Mouse (Mus musculus): Measurements from ENCODE around the gene Lrba. TPM values are rescaled to one million over a fixed set of nuclear protein-coding genes. Genes with fewer than 3 reads are reported as not detected.

Lrba gene
- polyA plus RNA-seq, 1 experiment from 2014 or later: 2.4 TPM

- no peak overlapping the region for H3K4me2 ChIP-seq
- no peak for ATAC-seq (ENCODE audit: insufficient read depth)
Measured at GRCm38 (mm10) chr3:86761095-86762035, 536.9 kb downstream of the Lrba start.

GRCm38 (mm10) chr3:86762036-86762415 is 537.5 kb downstream of the Lrba start:
- 83% methylated on average over 6 of the region's 6 CpGs for WGBS (ENCODE audit: insufficient replicate concordance)
- H3K36me3 ChIP-seq (replicated peaks): no peaks in the 10 kb centered on the region
- no peaks in the 10 kb centered on the region for H3K9me3 ChIP-seq (replicated peaks)
- no peaks in the 10 kb centered on the region for H3K27me3 ChIP-seq
- no peak for ATAC-seq (ENCODE audit: insufficient read depth)
- H3K4me2 ChIP-seq: no peak overlapping the region
- H3K4me3 ChIP-seq (replicated peaks): no peak overlapping the region
- no peaks in the 10 kb centered on the region for H3K4me1 ChIP-seq (replicated peaks)
- no peak overlapping the region for H3K9ac ChIP-seq
- no peak overlapping the region for H3K27ac ChIP-seq (replicated peaks)

More at GRCm38 (mm10) chr3:86761095-86762035, 536.9 kb downstream of the Lrba start:
- H3K4me3 ChIP-seq (replicated peaks): no peak overlapping the region
- H3K9ac ChIP-seq: no peak overlapping the region
- H3K9me3 ChIP-seq (replicated peaks): no peaks in the 10 kb centered on the region
- H3K27ac ChIP-seq (replicated peaks): no peak overlapping the region
- H3K27me3 ChIP-seq: no peaks in the 10 kb centered on the region
- no peaks in the 10 kb centered on the region for H3K4me1 ChIP-seq (replicated peaks)
- H3K36me3 ChIP-seq (replicated peaks): no peaks in the 10 kb centered on the region
- WGBS (ENCODE audit: insufficient replicate concordance): 61% methylated on average over 9 of the region's 9 CpGs

- Histone ChIP-seq H3K36me3 (replicated peaks) (no peaks in the 10 kb centered on the region), H3K9ac (no peak overlapping the region), H3K4me1 (replicated peaks) (no peaks in the 10 kb centered on the region), H3K4me3 (replicated peaks) (no peak overlapping the region), H3K27me3 (no peaks in the 10 kb centered on the region), H3K4me2 (no peak overlapping the region), H3K9me3 (replicated peaks) (no peaks in the 10 kb centered on the region), H3K27ac (replicated peaks) (no peak overlapping the region)
- no peak for ATAC-seq (ENCODE audit: insufficient read depth)
- WGBS (ENCODE audit: insufficient replicate concordance): 67% methylated on average over 4 of the region's 4 CpGs
Measured at GRCm38 (mm10) chr3:86762456-86762855, 538.0 kb downstream of the Lrba start.

- 49% methylated on average over 8 of the region's 8 CpGs for WGBS (ENCODE audit: insufficient replicate concordance)
- no peak for ATAC-seq (ENCODE audit: insufficient read depth)
Measured at GRCm38 (mm10) chr3:86768553-86768952, 544.1 kb downstream of the Lrba start.

GRCm38 (mm10) chr3:86768969-86769368 is 544.5 kb downstream of the Lrba start:
- Histone ChIP-seq H3K27ac (replicated peaks) (no peak overlapping the region), H3K9ac (no peak overlapping the region), H3K36me3 (replicated peaks) (no peaks in the 10 kb centered on the region), H3K4me1 (replicated peaks) (no peaks in the 10 kb centered on the region), H3K27me3 (no peaks in the 10 kb centered on the region), H3K4me3 (replicated peaks) (no peak overlapping the region), H3K9me3 (replicated peaks) (no peaks in the 10 kb centered on the region), H3K4me2 (no peak overlapping the region)
- ATAC-seq (ENCODE audit: insufficient read depth): no peak
- 63% methylated on average over 6 of the region's 6 CpGs for WGBS (ENCODE audit: insufficient replicate concordance)

More at GRCm38 (mm10) chr3:86768553-86768952, 544.1 kb downstream of the Lrba start:
- Histone ChIP-seq H3K27me3 (no peaks in the 10 kb centered on the region), H3K36me3 (replicated peaks) (no peaks in the 10 kb centered on the region), H3K4me3 (replicated peaks) (no peak overlapping the region), H3K27ac (replicated peaks) (no peak overlapping the region), H3K9me3 (replicated peaks) (no peaks in the 10 kb centered on the region), H3K4me1 (replicated peaks) (no peaks in the 10 kb centered on the region), H3K4me2 (no peak overlapping the region), H3K9ac (no peak overlapping the region)

- Histone ChIP-seq H3K4me2 (peak overlapping the region; percentile 10; the same call in 1 of the 2 replicates), H3K4me1 (replicated peaks) (no peaks in the 10 kb centered on the region), H3K9me3 (replicated peaks) (no peaks in the 10 kb centered on the region), H3K36me3 (replicated peaks) (0 out of 2 replicates have a peak, but pooled peaks cover 4% of the 10 kb centered on the region), H3K9ac (no peak overlapping the region), H3K27me3 (no peaks in the 10 kb centered on the region), H3K27ac (replicated peaks) (no peak overlapping the region), H3K4me3 (replicated peaks) (no peak overlapping the region)
- WGBS (ENCODE audit: insufficient replicate concordance): 36% methylated on average over 14 of the region's 14 CpGs
- no peak for ATAC-seq (ENCODE audit: insufficient read depth)
Measured at GRCm38 (mm10) chr3:86774566-86775443, 550.3 kb downstream of the Lrba start.

- no peak overlapping the region for H3K9ac ChIP-seq
Measured at GRCm38 (mm10) chr3:86775444-86775828, 551.0 kb downstream of the Lrba start.

GRCm38 (mm10) chr3:86779704-86780103 is 555.2 kb downstream of the Lrba start:
- no peak overlapping the region for H3K9ac ChIP-seq
- no peak for ATAC-seq (ENCODE audit: insufficient read depth)
- H3K4me3 ChIP-seq (replicated peaks): no peak overlapping the region
- peaks cover 4% of the 10 kb centered on the region; the same call in 1 of the 2 replicates for H3K36me3 ChIP-seq (replicated peaks)
- H3K27ac ChIP-seq (replicated peaks): no peak overlapping the region
- H3K9me3 ChIP-seq (replicated peaks): no peaks in the 10 kb centered on the region
- 65% methylated on average over 4 of the region's 4 CpGs for WGBS (ENCODE audit: insufficient replicate concordance)
- H3K4me1 ChIP-seq (replicated peaks): no peaks in the 10 kb centered on the region
- no peak overlapping the region for H3K4me2 ChIP-seq
- no peaks in the 10 kb centered on the region for H3K27me3 ChIP-seq

More at GRCm38 (mm10) chr3:86775444-86775828, 551.0 kb downstream of the Lrba start:
- Histone ChIP-seq H3K9me3 (replicated peaks) (no peaks in the 10 kb centered on the region), H3K4me1 (replicated peaks) (no peaks in the 10 kb centered on the region), H3K36me3 (replicated peaks) (0 out of 2 replicates have a peak, but pooled peaks cover 4% of the 10 kb centered on the region), H3K27ac (replicated peaks) (no peak overlapping the region), H3K4me3 (replicated peaks) (no peak overlapping the region), H3K4me2 (no peak overlapping the region), H3K27me3 (no peaks in the 10 kb centered on the region)
- WGBS (ENCODE audit: insufficient replicate concordance): 63% methylated on average over 6 of the region's 6 CpGs
- no peak for ATAC-seq (ENCODE audit: insufficient read depth)

GRCm38 (mm10) chr3:86784051-86784450 is 559.6 kb downstream of the Lrba start:
- no peak overlapping the region for H3K9ac ChIP-seq
- H3K4me3 ChIP-seq (replicated peaks): no peak overlapping the region
- H3K36me3 ChIP-seq (replicated peaks): peaks cover 14% of the 10 kb centered on the region
- H3K4me2 ChIP-seq: no peak overlapping the region
- H3K9me3 ChIP-seq (replicated peaks): no peaks in the 10 kb centered on the region
- H3K27ac ChIP-seq (replicated peaks): no peak overlapping the region
- ATAC-seq (ENCODE audit: insufficient read depth): no peak
- 88% methylated on average over 3 of the region's 3 CpGs for WGBS (ENCODE audit: insufficient replicate concordance)
- no peaks in the 10 kb centered on the region for H3K4me1 ChIP-seq (replicated peaks)
- H3K27me3 ChIP-seq: no peaks in the 10 kb centered on the region

GRCm38 (mm10) chr3:86784930-86785329 is 560.5 kb downstream of the Lrba start:
- Histone ChIP-seq H3K36me3 (replicated peaks) (peaks cover 14% of the 10 kb centered on the region), H3K4me3 (replicated peaks) (no peak overlapping the region), H3K27ac (replicated peaks) (no peak overlapping the region), H3K9ac (no peak overlapping the region), H3K4me1 (replicated peaks) (no peaks in the 10 kb centered on the region), H3K27me3 (no peaks in the 10 kb centered on the region), H3K4me2 (no peak overlapping the region), H3K9me3 (replicated peaks) (no peaks in the 10 kb centered on the region)
- WGBS (ENCODE audit: insufficient replicate concordance): 62% methylated on average over 11 of the region's 11 CpGs
- ATAC-seq (ENCODE audit: insufficient read depth): no peak

GRCm38 (mm10) chr3:86786280-86786679 is 561.8 kb downstream of the Lrba start:
- Histone ChIP-seq H3K9me3 (replicated peaks) (no peaks in the 10 kb centered on the region), H3K36me3 (replicated peaks) (peaks cover 24% of the 10 kb centered on the region), H3K4me2 (no peak overlapping the region), H3K27ac (replicated peaks) (no peak overlapping the region), H3K4me1 (replicated peaks) (no peaks in the 10 kb centered on the region), H3K4me3 (replicated peaks) (no peak overlapping the region), H3K27me3 (no peaks in the 10 kb centered on the region), H3K9ac (no peak overlapping the region)
- 81% methylated on average over 12 of the region's 12 CpGs for WGBS (ENCODE audit: insufficient replicate concordance)
- no peak for ATAC-seq (ENCODE audit: insufficient read depth)
